Mouse (Mus musculus) midbrain, embryonic 12.5 days (tissue): Measurements from ENCODE around the gene Sf3a2. TPM values are rescaled to one million over a fixed set of nuclear protein-coding genes. Genes with fewer than 3 reads are reported as not detected.

Source experiments
- ATAC-seq: fragments of 200-750 bp; cut with Nextera tagmentation; 2 replicates; pipeline ENCODE4 v1.8.0; 2017; ENCODE audit warnings: low read depth, moderate TSS enrichment, moderate library complexity; ENCODE audit not compliant: low FRiP score
- H3K27ac ChIP-seq: fragments of 300-500 bp; sonication (generic); replicated peaks from 2 replicates; pipeline ENCODE4 v1.5.1; 2016; ENCODE audit warnings: mild to moderate bottlenecking
- H3K27me3 ChIP-seq: fragments of 300-500 bp; sonication (generic); 2 replicates; pipeline ENCODE4 v1.6.1; 2016; ENCODE audit warnings: mild to moderate bottlenecking
- H3K36me3 ChIP-seq: fragments of 300-500 bp; sonication (generic); 2 replicates; pipeline ENCODE4 v1.6.1; 2016
- H3K4me1 ChIP-seq: fragments of 300-500 bp; sonication (generic); 2 replicates; pipeline ENCODE4 v1.6.1; 2016
- H3K4me2 ChIP-seq: fragments of 300-500 bp; sonication (generic); replicated peaks from 2 replicates; pipeline ENCODE4 v1.6.1; 2016; ENCODE audit warnings: mild to moderate bottlenecking, moderate library complexity
- H3K4me3 ChIP-seq: fragments of 300-500 bp; sonication (generic); 2 replicates; pipeline ENCODE4 v1.5.1; 2016; ENCODE audit warnings: mild to moderate bottlenecking
- H3K9ac ChIP-seq: fragments of 300-500 bp; sonication (generic); replicated peaks from 2 replicates; pipeline ENCODE4 v1.6.1; 2016; ENCODE audit warnings: mild to moderate bottlenecking, moderate library complexity
- H3K9me3 ChIP-seq: fragments of 300-500 bp; sonication (generic); 2 replicates; pipeline ENCODE4 v1.6.1; 2016; ENCODE audit warnings: mild to moderate bottlenecking
- WGBS: fragments of 180-500 bp; shearing (Covaris S2); methylation state at CpG from one replicate; pipeline ENCODE4 v1.1.7; 2016; 5-methylcytosine and 5-hydroxymethylcytosine counted together
- polyA plus RNA-seq: library from polyadenylated mRNA; unstranded; fragments of >200 nt; fragmentation: Nextera tagmentation; extraction: Ambion mirVana; gene quantifications from 2 replicates; pipeline ENCODE4 v1.2.1, GENCODE M21; 2016

Sf3a2 gene
- polyA plus RNA-seq, 1 experiment from 2014 or later: 68.5 TPM

- H3K4me3 ChIP-seq: 0 out of 2 replicates have a peak overlapping the region, but pooled peaks have one; percentile 13
- H3K27me3 ChIP-seq: peaks cover 16% of the 10 kb centered on the region
- peaks cover 24% of the 10 kb centered on the region for H3K36me3 ChIP-seq
- WGBS: 61% methylated on average over 1 of the region's 1 CpGs
- peaks cover 49% of the 10 kb centered on the region for H3K4me1 ChIP-seq
- H3K9me3 ChIP-seq: no peaks in the 10 kb centered on the region
- H3K27ac ChIP-seq: no peak overlapping the region
- no peak overlapping the region for H3K9ac ChIP-seq
- ATAC-seq: no peak
- no peak overlapping the region for H3K4me2 ChIP-seq
Observed at GRCm38 (mm10) chr10:80829359-80830278, 31.6 kb downstream of the Sf3a2 start.

- ATAC-seq: no peak
Observed at GRCm38 (mm10) chr10:80831136-80831535, 33.1 kb downstream of the Sf3a2 start.

GRCm38 (mm10) chr10:80832818-80833217 is 34.8 kb downstream of the Sf3a2 start:
- no peak for ATAC-seq
- H3K36me3 ChIP-seq: peaks cover 24% of the 10 kb centered on the region
- peaks cover 48% of the 10 kb centered on the region for H3K27me3 ChIP-seq
- H3K27ac ChIP-seq: no peak overlapping the region
- no peak overlapping the region for H3K9ac ChIP-seq
- no peak overlapping the region for H3K4me3 ChIP-seq
- peaks cover 41% of the 10 kb centered on the region for H3K4me1 ChIP-seq
- no peak overlapping the region for H3K4me2 ChIP-seq
- WGBS: 45% methylated on average over 7 of the region's 7 CpGs
- no peaks in the 10 kb centered on the region for H3K9me3 ChIP-seq

More at GRCm38 (mm10) chr10:80831136-80831535, 33.1 kb downstream of the Sf3a2 start:
- Histone ChIP-seq H3K9me3 (no peaks in the 10 kb centered on the region), H3K4me2 (no peak overlapping the region), H3K4me1 (peaks cover 45% of the 10 kb centered on the region), H3K36me3 (peaks cover 24% of the 10 kb centered on the region), H3K4me3 (no peak overlapping the region), H3K27me3 (peaks cover 31% of the 10 kb centered on the region), H3K27ac (peak overlapping the region; percentile 16), H3K9ac (no peak overlapping the region)
- WGBS: 3% methylated on average over 9 of the region's 9 CpGs

- H3K36me3 ChIP-seq: 0 out of 2 replicates have a peak, but pooled peaks cover 2% of the 10 kb centered on the region
- H3K4me3 ChIP-seq: no peak overlapping the region
- H3K27me3 ChIP-seq: peaks cover 63% of the 10 kb centered on the region
- WGBS: 61% methylated on average over 30 of the region's 30 CpGs
- H3K4me1 ChIP-seq: peaks cover 18% of the 10 kb centered on the region
- H3K27ac ChIP-seq: no peak overlapping the region
- H3K9me3 ChIP-seq: no peaks in the 10 kb centered on the region
- no peak for ATAC-seq
- H3K9ac ChIP-seq: peak overlapping the region; percentile 11; the same call in 1 of the 2 replicates
- no peak overlapping the region; the same call in 1 of the 2 replicates for H3K4me2 ChIP-seq
Observed at GRCm38 (mm10) chr10:80835617-80836016, 37.6 kb downstream of the Sf3a2 start.

GRCm38 (mm10) chr10:80836949-80837379 is 39.0 kb downstream of the Sf3a2 start:
- no peak for ATAC-seq
- 64% methylated on average over 7 of the region's 7 CpGs for WGBS
- Histone ChIP-seq H3K27ac (no peak overlapping the region), H3K9me3 (no peaks in the 10 kb centered on the region), H3K4me3 (no peak overlapping the region), H3K27me3 (peaks cover 76% of the 10 kb centered on the region), H3K36me3 (no peaks in the 10 kb centered on the region), H3K4me1 (peaks cover 9% of the 10 kb centered on the region), H3K4me2 (no peak overlapping the region), H3K9ac (no peak overlapping the region)

- H3K9ac ChIP-seq: 0 out of 2 replicates have a peak overlapping the region, but pooled peaks have one; percentile 11
- no peak overlapping the region for H3K4me2 ChIP-seq
- peaks cover 84% of the 10 kb centered on the region for H3K27me3 ChIP-seq
- no peak for ATAC-seq
- H3K27ac ChIP-seq: no peak overlapping the region
- peaks cover 4% of the 10 kb centered on the region for H3K4me1 ChIP-seq
- WGBS: 8% methylated on average over 2 of the region's 2 CpGs
- no peak overlapping the region for H3K4me3 ChIP-seq
- no peaks in the 10 kb centered on the region for H3K9me3 ChIP-seq
- H3K36me3 ChIP-seq: no peaks in the 10 kb centered on the region
Observed at GRCm38 (mm10) chr10:80837827-80838226, 39.8 kb downstream of the Sf3a2 start.

- H3K4me3 ChIP-seq: no peak overlapping the region
- 59% methylated on average over 2 of the region's 2 CpGs for WGBS
- H3K9me3 ChIP-seq: no peaks in the 10 kb centered on the region
- no peak overlapping the region for H3K4me2 ChIP-seq
- no peak overlapping the region for H3K9ac ChIP-seq
- H3K36me3 ChIP-seq: no peaks in the 10 kb centered on the region
- H3K27ac ChIP-seq: no peak overlapping the region
- no peak for ATAC-seq
- H3K4me1 ChIP-seq: peaks cover 1% of the 10 kb centered on the region
- peaks cover 86% of the 10 kb centered on the region for H3K27me3 ChIP-seq
Observed at GRCm38 (mm10) chr10:80838346-80838912, 40.4 kb downstream of the Sf3a2 start.

GRCm38 (mm10) chr10:80839848-80840247 is 41.9 kb downstream of the Sf3a2 start:
- no peak for ATAC-seq
- no peak overlapping the region for H3K9ac ChIP-seq
- H3K4me2 ChIP-seq: no peak overlapping the region
- H3K4me3 ChIP-seq: no peak overlapping the region
- no peak overlapping the region for H3K27ac ChIP-seq
- 54% methylated on average over 6 of the region's 6 CpGs for WGBS
- no peaks in the 10 kb centered on the region for H3K36me3 ChIP-seq
- no peaks in the 10 kb centered on the region for H3K9me3 ChIP-seq
- H3K27me3 ChIP-seq: peaks cover 86% of the 10 kb centered on the region
- peaks cover 11% of the 10 kb centered on the region for H3K4me1 ChIP-seq

GRCm38 (mm10) chr10:80841685-80842084 is 43.7 kb downstream of the Sf3a2 start:
- H3K4me3 ChIP-seq: no peak overlapping the region
- H3K4me1 ChIP-seq: peaks cover 11% of the 10 kb centered on the region
- H3K27me3 ChIP-seq: peaks cover 85% of the 10 kb centered on the region
- H3K27ac ChIP-seq: no peak overlapping the region
- no peak overlapping the region for H3K4me2 ChIP-seq
- WGBS: 83% methylated on average over 2 of the region's 2 CpGs
- H3K9me3 ChIP-seq: no peaks in the 10 kb centered on the region
- no peak for ATAC-seq
- no peaks in the 10 kb centered on the region for H3K36me3 ChIP-seq
- H3K9ac ChIP-seq: no peak overlapping the region

GRCm38 (mm10) chr10:80842334-80842733 is 44.3 kb downstream of the Sf3a2 start:
- 85% methylated on average over 15 of the region's 15 CpGs for WGBS
- peaks cover 78% of the 10 kb centered on the region for H3K27me3 ChIP-seq
- ATAC-seq: no peak

GRCm38 (mm10) chr10:80843087-80843930 is 45.3 kb downstream of the Sf3a2 start:
- WGBS: 10% methylated on average over 32 of the region's 32 CpGs
- H3K4me2 ChIP-seq: peak overlapping the region; percentile 72
- H3K9ac ChIP-seq: peak overlapping the region; percentile 50
- peaks cover 11% of the 10 kb centered on the region for H3K4me1 ChIP-seq
- peaks cover 69% of the 10 kb centered on the region for H3K27me3 ChIP-seq
- H3K36me3 ChIP-seq: no peaks in the 10 kb centered on the region
- H3K27ac ChIP-seq: no peak overlapping the region
- no peaks in the 10 kb centered on the region for H3K9me3 ChIP-seq
- peak overlapping the region; percentile 44 for H3K4me3 ChIP-seq
- 0 out of 2 replicates have a peak, but pooled peaks have one; percentile 55 for ATAC-seq

More at GRCm38 (mm10) chr10:80842334-80842733, 44.3 kb downstream of the Sf3a2 start:
- Histone ChIP-seq H3K4me2 (no peak overlapping the region), H3K4me3 (no peak overlapping the region), H3K9me3 (no peaks in the 10 kb centered on the region), H3K27ac (no peak overlapping the region), H3K36me3 (no peaks in the 10 kb centered on the region), H3K9ac (no peak overlapping the region), H3K4me1 (peaks cover 11% of the 10 kb centered on the region)
